Mouse (Mus musculus): Measurements from ENCODE around the gene Magea3. TPM values are rescaled to one million over a fixed set of nuclear protein-coding genes. Genes with fewer than 3 reads are reported as not detected.
"Not testable (repeated sequence)": the region's sequence is repeated elsewhere in the genome, so short reads cannot be mapped to it uniquely, and the experiment has no call there.

Magea3 gene
- total RNA-seq (2021): not detected
- long read RNA-seq, experiment 1: 0 reads
- long read RNA-seq, experiment 2: 0 reads

DNA sequence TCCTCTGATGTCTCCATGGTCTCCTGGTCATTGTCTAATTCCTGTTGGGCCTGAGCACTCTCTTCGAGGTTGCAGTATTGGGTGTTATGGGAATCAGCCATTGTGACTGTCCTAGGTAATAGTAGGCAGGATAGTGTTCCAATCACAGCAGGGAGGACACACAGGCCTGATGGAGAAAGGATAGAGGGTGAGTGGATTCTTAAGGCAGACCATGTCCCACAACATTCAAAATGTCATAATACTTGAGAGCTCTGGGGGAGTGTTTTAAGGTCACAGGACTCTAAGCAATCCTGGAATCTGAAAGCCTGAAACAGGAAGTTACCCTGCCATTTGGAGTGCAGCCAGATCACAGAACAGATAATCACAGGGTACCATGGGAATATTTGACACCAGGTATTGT lies at the start of gene Magea3:
Magea3 (minus strand) TSS at position 101 of the 400 bp plus-strand sequence.
- DNase-seq (ENCODE audit: low spot score in 2 of 2); intact Hi-C loops (cut with DNase I): not testable (repeated sequence)

DNA sequence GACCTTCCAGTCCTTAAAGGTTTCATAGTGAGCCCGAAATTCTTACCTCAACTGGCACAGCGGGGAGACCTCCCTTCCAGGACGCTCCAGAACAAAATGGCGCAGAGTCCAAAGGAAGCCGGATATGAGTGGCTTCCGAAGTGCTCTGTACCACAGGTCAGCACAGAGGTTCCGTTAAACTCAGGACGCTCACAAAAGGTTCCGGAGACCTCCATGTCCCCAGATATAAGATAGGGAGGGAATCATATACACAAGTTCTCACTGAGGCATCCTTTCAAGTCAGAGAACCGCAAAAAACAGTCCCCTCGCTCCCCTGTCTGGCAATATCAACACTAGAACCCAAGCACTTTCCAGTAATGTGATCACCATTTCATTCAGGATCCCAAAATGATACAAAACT lies 46.4 kb upstream of the Magea3 start, which contains the start of gene Magea8:
Magea8 (minus strand) TSS at position 101 of the 400 bp plus-strand sequence.
- intact Hi-C loops (cut with DNase I); DNase-seq (ENCODE audit: low spot score in 2 of 2): not testable (repeated sequence)

- intact Hi-C loops (cut with DNase I); DNase-seq (ENCODE audit: low spot score in 2 of 2): not testable (repeated sequence)
These were observed 13.4 kb downstream of the Magea3 start, which contains the start of gene Magea6 for GRCm38 (mm10) chrX:154935887-154936286. Magea6 (minus strand) TSS chrX:154935987.

Other genes with a start within 250 kb of the Magea3 start
- gene Cldn34b1, start 59.2 kb downstream of the Magea3 start, total RNA-seq (2021): not detected
- gene Magea6, start 13.5 kb downstream of the Magea3 start, total RNA-seq (2021): not detected
- not detected for gene Magea8, start 46.3 kb upstream of the Magea3 start, total RNA-seq (2021)
- not detected for gene Magea5, start 113.6 kb upstream of the Magea3 start, total RNA-seq (2021)
- gene Magea1, start 140.3 kb upstream of the Magea3 start, total RNA-seq (2021): not detected
- not detected for gene Magea2, start 144.2 kb upstream of the Magea3 start, total RNA-seq (2021)
- gene Cldn34b2, start 178.9 kb upstream of the Magea3 start, total RNA-seq (2021): not detected